Mouse (Mus musculus) 3134 (cell line): Measurements from ENCODE around the gene Oat.
A peak's percentile ranks its signal among the peaks of the same experiment; 100 is the strongest.

Source experiments
- DNase-seq: peaks from one replicate; pipeline ENCODE4 v3.0.0-alpha.2; 2011; ENCODE audit warnings: low spot score; ENCODE audit not compliant: insufficient read length; ENCODE audit errors: extremely low read depth

The Oat gene

GRCm38 (mm10) chr7:132576116-132576650 is at the start of gene Oat:
Oat (minus strand) TSS chr7:132576398.
- peak; percentile 95 for DNase-seq

GRCm38 (mm10) chr7:132624161-132624560 is 48.0 kb upstream of the Oat start:
- no peak for DNase-seq

- no peak for DNase-seq
Measured at GRCm38 (mm10) chr7:132619975-132620918, 44.0 kb upstream of the Oat start.

GRCm38 (mm10) chr7:132619549-132619948 is 43.4 kb upstream of the Oat start:
- DNase-seq: no peak

- DNase-seq: no peak
Measured at GRCm38 (mm10) chr7:132617021-132617564, 40.9 kb upstream of the Oat start.

- no peak for DNase-seq
Measured at GRCm38 (mm10) chr7:132616391-132616790, 40.2 kb upstream of the Oat start.

GRCm38 (mm10) chr7:132615346-132615745 is 39.1 kb upstream of the Oat start:
- no peak for DNase-seq

GRCm38 (mm10) chr7:132611530-132611929 is 35.3 kb upstream of the Oat start:
- DNase-seq: no peak

GRCm38 (mm10) chr7:132610468-132611318 is 34.5 kb upstream of the Oat start, which contains the start of gene Lhpp:
Lhpp (plus strand) TSS chr7:132610638.
- DNase-seq: peak; percentile 84

- no peak for DNase-seq
Measured at GRCm38 (mm10) chr7:132608316-132609020, 32.3 kb upstream of the Oat start.

- DNase-seq: no peak
Measured at GRCm38 (mm10) chr7:132605689-132606088, 29.5 kb upstream of the Oat start.

GRCm38 (mm10) chr7:132604720-132605119 is 28.5 kb upstream of the Oat start:
- no peak for DNase-seq

GRCm38 (mm10) chr7:132600926-132601325 is 24.7 kb upstream of the Oat start:
- no peak for DNase-seq

- DNase-seq: no peak
Measured at GRCm38 (mm10) chr7:132600026-132600425, 23.8 kb upstream of the Oat start.

GRCm38 (mm10) chr7:132599071-132599975 is 23.1 kb upstream of the Oat start, which contains the start of gene Nkx1-2:
Nkx1-2 (minus strand) TSS chr7:132599637.
- no peak for DNase-seq

GRCm38 (mm10) chr7:132597251-132598041 is 21.2 kb upstream of the Oat start:
- DNase-seq: no peak

GRCm38 (mm10) chr7:132596557-132597250 is 20.5 kb upstream of the Oat start:
- DNase-seq: no peak

GRCm38 (mm10) chr7:132595787-132596186 is 19.6 kb upstream of the Oat start:
- no peak for DNase-seq
